Mouse (Mus musculus) spleen, adult 2 months (tissue): ENCODE results near the gene Slc22a15.

Source experiments
- CTCF ChIP-seq: fragments of 200-500 bp; IDR thresholded peaks from 2 replicates; pipeline ENCODE4 v1.5.1; 2011; ENCODE audit warnings: mild to moderate bottlenecking, inconsistent platforms; ENCODE audit not compliant: insufficient read depth, insufficient read length, insufficient replicate concordance; ENCODE audit errors: extremely low read depth
- POLR2A ChIP-seq: fragments of 200-500 bp; IDR thresholded peaks from 2 replicates; pipeline ENCODE4 v1.6.1; 2011; ENCODE audit warnings: low read depth, low read length, inconsistent platforms

- TF ChIP-seq POLR2A: no peak
- TF ChIP-seq CTCF: no peak
Observed at GRCm38 (mm10) chr3:101915048-101915801, 9.0 kb downstream of the Slc22a15 start.
